29 mouse cellular contexts compared by ENCODE assay signal in the genomic region with DNA sequence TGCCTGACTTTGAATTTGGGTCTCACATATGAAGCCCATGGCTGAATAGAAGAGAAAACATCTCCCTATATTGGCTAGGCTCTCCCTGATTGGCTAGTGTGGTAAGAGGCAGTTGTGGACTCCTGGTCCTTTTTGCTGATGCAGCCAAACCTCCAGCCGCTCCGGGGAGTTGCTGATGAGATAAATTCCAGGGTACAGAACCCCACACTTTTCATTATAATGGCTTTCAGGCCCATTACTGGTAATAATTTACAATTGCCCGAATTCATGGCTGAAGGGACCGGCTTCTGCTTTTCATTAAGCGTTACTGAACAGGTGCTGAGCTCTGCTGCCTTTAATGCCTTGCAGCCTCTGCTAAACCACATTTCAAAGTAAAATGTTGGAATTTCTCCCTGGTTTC. TPM values are rescaled to one million over a fixed set of nuclear protein-coding genes. Genes with fewer than 3 reads are reported as not detected.
DNase-seq lines count a peak whose midpoint lies in the region; ATAC-seq and TF ChIP-seq lines count a peak whose summit lies in the region.
"Had no signal": no experiment of that assay in that cellular context is flagged by ENCODE, and none has a peak within 500 bp of the region (broad histone marks: within the 10 kb centered on the region; RNA-seq: fewer than 3 reads in every experiment).

No protein-coding gene starts in this region.

- no peak overlapping the region for H3K9ac ChIP-seq in midbrain, embryonic 11.5 days (ENCODE audit: low read length)
- H3K9ac ChIP-seq in embryonic facial prominence, embryonic 13.5 days, result no peak overlapping the region
- H3K9ac ChIP-seq in limb, embryonic 12.5 days (replicated peaks), result no peak overlapping the region
- H3K9ac ChIP-seq: embryonic facial prominence, embryonic 15.5 days; heart, embryonic 13.5 days; liver, postnatal 0 days had no signal

- no peaks in the 10 kb centered on the region for H3K27me3 ChIP-seq in midbrain, embryonic 11.5 days (ENCODE audit: control insufficient read depth, insufficient read depth, low read length)
- H3K27me3 ChIP-seq in midbrain, embryonic 10.5 days (ENCODE audit: low read depth, poor library complexity, severe bottlenecking), result no peaks in the 10 kb centered on the region
- H3K27me3 ChIP-seq in embryonic facial prominence, embryonic 13.5 days, result no peaks in the 10 kb centered on the region
- H3K27me3 ChIP-seq in limb, embryonic 12.5 days, result no peaks in the 10 kb centered on the region
- H3K27me3 ChIP-seq: embryonic facial prominence, embryonic 15.5 days; heart, embryonic 13.5 days had no signal

- peak; percentile 60 for DNase-seq in midbrain, embryonic 11.5 days (ENCODE audit: low spot score, missing footprints)
- DNase-seq in midbrain, embryonic 10.5 days (ENCODE audit: low spot score), result no peak
- DNase-seq in layer of hippocampus, adult 9-10 months (ENCODE audit: low spot score), result no peak
- DNase-seq in layer of hippocampus, adult 2 months (ENCODE audit: low spot score in 2 of 2), result no peak
- no peak for DNase-seq in B cell, adult 2 months
- DNase-seq: adrenal gland, postnatal 36 days; cerebellum, adult 11-12 months; cerebellum, postnatal 14 days; gastrocnemius, adult 2 months; heart, postnatal 36 days; kidney, postnatal 25 days; layer of hippocampus, adult 9-11 months; liver; liver, postnatal 0 days; lung, postnatal 14 days had no signal

- WGBS in midbrain, embryonic 11.5 days, result 82% methylated on average over 5 of the region's 5 CpGs
- 83% methylated on average over 5 of the region's 5 CpGs for WGBS in midbrain, embryonic 10.5 days
- 17% methylated on average over 5 of the region's 5 CpGs for WGBS in embryonic facial prominence, embryonic 13.5 days
- 5% methylated on average over 5 of the region's 5 CpGs for WGBS in limb, embryonic 12.5 days

- H3K36me3 ChIP-seq in midbrain, embryonic 11.5 days (ENCODE audit: control insufficient read depth, insufficient read depth, low read length), result no peaks in the 10 kb centered on the region
- no peaks in the 10 kb centered on the region for H3K36me3 ChIP-seq in midbrain, embryonic 10.5 days
- no peaks in the 10 kb centered on the region for H3K36me3 ChIP-seq in embryonic facial prominence, embryonic 13.5 days
- H3K36me3 ChIP-seq in limb, embryonic 12.5 days, result no peaks in the 10 kb centered on the region
- H3K36me3 ChIP-seq: embryonic facial prominence, embryonic 15.5 days; forebrain, embryonic 10.5 days; G1E; heart, embryonic 13.5 days had no signal

- no peak overlapping the region for H3K4me2 ChIP-seq in midbrain, embryonic 11.5 days
- H3K4me2 ChIP-seq in embryonic facial prominence, embryonic 13.5 days, result 0 out of 2 replicates have a peak overlapping the region, but pooled peaks have one; percentile 12
- peak overlapping the region; percentile 17; the same call in 1 of the 2 replicates for H3K4me2 ChIP-seq in limb, embryonic 12.5 days
- H3K4me2 ChIP-seq: embryonic facial prominence, embryonic 15.5 days; heart, embryonic 13.5 days had no signal

- no peak for ATAC-seq in midbrain, embryonic 11.5 days (ENCODE audit: low FRiP score)
- no peak for ATAC-seq in embryonic facial prominence, embryonic 13.5 days (ENCODE audit: insufficient number of reproducible peaks, insufficient read depth, low FRiP score, low TSS enrichment, low read depth)
- peak; percentile 86 for ATAC-seq in limb, embryonic 12.5 days (ENCODE audit: insufficient number of reproducible peaks, insufficient read depth, low FRiP score, low TSS enrichment, low read depth)
- ATAC-seq: hindbrain, embryonic 16.5 days; intestine, postnatal 0 days; liver, postnatal 0 days; midbrain, embryonic 16.5 days had no signal

- no peaks in the 10 kb centered on the region for H3K9me3 ChIP-seq in midbrain, embryonic 11.5 days (ENCODE audit: control insufficient read depth, low read length)
- H3K9me3 ChIP-seq in midbrain, embryonic 10.5 days (replicated peaks), result no peaks in the 10 kb centered on the region
- no peaks in the 10 kb centered on the region for H3K9me3 ChIP-seq in embryonic facial prominence, embryonic 13.5 days
- H3K9me3 ChIP-seq in limb, embryonic 12.5 days, result no peaks in the 10 kb centered on the region
- H3K9me3 ChIP-seq: embryonic facial prominence, embryonic 15.5 days; forebrain, embryonic 10.5 days; G1E had no signal

- no peak for TF ChIP-seq CTCF in layer of hippocampus, adult 2 months (conservative IDR thresholded peaks at IDR 0.05)

- no peaks in the 10 kb centered on the region for H3K4me1 ChIP-seq in midbrain, embryonic 11.5 days (ENCODE audit: control insufficient read depth, insufficient read depth, low read length)
- H3K4me1 ChIP-seq in midbrain, embryonic 10.5 days, result no peaks in the 10 kb centered on the region
- peaks cover 16% of the 10 kb centered on the region; the same call in 1 of the 2 replicates for H3K4me1 ChIP-seq in embryonic facial prominence, embryonic 13.5 days
- peaks cover 20% of the 10 kb centered on the region for H3K4me1 ChIP-seq in limb, embryonic 12.5 days (replicated peaks)
- H3K4me1 ChIP-seq: embryonic facial prominence, embryonic 15.5 days; forebrain, embryonic 10.5 days; heart, embryonic 13.5 days had no signal

- H3K27ac ChIP-seq in midbrain, embryonic 11.5 days (ENCODE audit: low read depth, low read length), result no peak overlapping the region
- no peak overlapping the region for H3K27ac ChIP-seq in midbrain, embryonic 10.5 days (replicated peaks)
- H3K27ac ChIP-seq in embryonic facial prominence, embryonic 13.5 days, result no peak overlapping the region
- peak overlapping the region; percentile 79 for H3K27ac ChIP-seq in limb, embryonic 12.5 days
- no peak overlapping the region for H3K27ac ChIP-seq in layer of hippocampus, adult 2 months
- H3K27ac ChIP-seq: embryonic facial prominence, embryonic 15.5 days; forebrain, embryonic 10.5 days; gastrocnemius, adult 2 months; heart, embryonic 13.5 days; stomach, postnatal 0 days had no signal

- no peak overlapping the region for H3K4me3 ChIP-seq in midbrain, embryonic 11.5 days (ENCODE audit: low read depth, low read length)
- H3K4me3 ChIP-seq in midbrain, embryonic 10.5 days, result no peak overlapping the region
- no peak overlapping the region for H3K4me3 ChIP-seq in embryonic facial prominence, embryonic 13.5 days
- no peak overlapping the region for H3K4me3 ChIP-seq in limb, embryonic 12.5 days (replicated peaks)
- no peak overlapping the region for H3K4me3 ChIP-seq in layer of hippocampus, adult 2 months
- H3K4me3 ChIP-seq: embryonic facial prominence, embryonic 15.5 days; forebrain, embryonic 10.5 days; gastrocnemius, adult 2 months; heart, embryonic 13.5 days had no signal

RNA-seq across cellular contexts. Expression of gene Apela, which starts 16.8 kb away (rescaled TPM):
- 1.3 and 2.3 TPM in 2 replicates for polyA plus RNA-seq in midbrain, embryonic 11.5 days (2014; fragmentation: Nextera tagmentation; extraction: Ambion mirVana)
- 1.5 and 1.6 TPM in 2 replicates for polyA plus RNA-seq in midbrain, embryonic 10.5 days (2016; fragmentation: Nextera tagmentation; extraction: Ambion mirVana)
- 6.8 and 9.5 TPM in 2 replicates for polyA plus RNA-seq in embryonic facial prominence, embryonic 13.5 days (2015; fragmentation: Nextera tagmentation; extraction: Ambion mirVana)
- polyA plus RNA-seq in limb, embryonic 12.5 days (2016; fragmentation: Nextera tagmentation; extraction: Ambion mirVana), result 10.6 and 11.2 TPM in 2 replicates
- total RNA-seq in layer of hippocampus, adult 2 months (2021), result under 1 TPM in 1 of 2 experiments, not detected in 1; 0.91 TPM
- total RNA-seq: adrenal gland, postnatal 36 days; G1E; gastrocnemius, adult 2 months; granulocyte monocyte progenitor cell, adult 5-6 weeks; heart, postnatal 36 days; megakaryocyte, adult 5-6 weeks had no signal
- polyA plus RNA-seq: G1E; thymus, postnatal 0 days had no signal

RNA-seq across cellular contexts. Expression of gene Gm10663, which starts 20.9 kb away (rescaled TPM):
- not detected in 2 replicates for polyA plus RNA-seq in midbrain, embryonic 11.5 days (2014; fragmentation: Nextera tagmentation; extraction: Ambion mirVana)
- polyA plus RNA-seq in midbrain, embryonic 10.5 days (2016; fragmentation: Nextera tagmentation; extraction: Ambion mirVana), result not detected in 2 replicates
- not detected in 2 replicates for polyA plus RNA-seq in embryonic facial prominence, embryonic 13.5 days (2015; fragmentation: Nextera tagmentation; extraction: Ambion mirVana)
- polyA plus RNA-seq in limb, embryonic 12.5 days (2016; fragmentation: Nextera tagmentation; extraction: Ambion mirVana), result not detected in 2 replicates
- total RNA-seq in layer of hippocampus, adult 2 months (2021), result not detected
- total RNA-seq: adrenal gland, postnatal 36 days; G1E; gastrocnemius, adult 2 months; granulocyte monocyte progenitor cell, adult 5-6 weeks; heart, postnatal 36 days; megakaryocyte, adult 5-6 weeks had no signal
- polyA plus RNA-seq: embryonic facial prominence, embryonic 15.5 days; forebrain, embryonic 10.5 days; G1E; heart, embryonic 13.5 days; hindbrain, embryonic 16.5 days; intestine, postnatal 0 days; liver, postnatal 0 days; midbrain, embryonic 16.5 days; stomach, postnatal 0 days; thymus, postnatal 0 days; urinary bladder, adult 2 months had no signal

RNA-seq across cellular contexts. Expression of gene Trim60, which starts 35.6 kb away (rescaled TPM):
- polyA plus RNA-seq in midbrain, embryonic 11.5 days (2014; fragmentation: Nextera tagmentation; extraction: Ambion mirVana), result not detected in 2 replicates
- not detected in 2 replicates for polyA plus RNA-seq in midbrain, embryonic 10.5 days (2016; fragmentation: Nextera tagmentation; extraction: Ambion mirVana)
- not detected in 2 replicates for polyA plus RNA-seq in embryonic facial prominence, embryonic 13.5 days (2015; fragmentation: Nextera tagmentation; extraction: Ambion mirVana)
- 0.15 TPM in 1 of 2 replicates, not detected in the other for polyA plus RNA-seq in limb, embryonic 12.5 days (2016; fragmentation: Nextera tagmentation; extraction: Ambion mirVana)
- total RNA-seq in layer of hippocampus, adult 2 months (2021), result not detected
- total RNA-seq: adrenal gland, postnatal 36 days; gastrocnemius, adult 2 months; granulocyte monocyte progenitor cell, adult 5-6 weeks; heart, postnatal 36 days; megakaryocyte, adult 5-6 weeks had no signal
- polyA plus RNA-seq: embryonic facial prominence, embryonic 15.5 days; forebrain, embryonic 10.5 days; G1E; heart, embryonic 13.5 days; hindbrain, embryonic 16.5 days; intestine, postnatal 0 days; liver, postnatal 0 days; midbrain, embryonic 16.5 days; stomach, postnatal 0 days; thymus, postnatal 0 days; urinary bladder, adult 2 months had no signal

RNA-seq across cellular contexts. Expression of gene Trim61, which starts 35.6 kb away (rescaled TPM):
- not detected in 2 replicates for polyA plus RNA-seq in midbrain, embryonic 11.5 days (2014; fragmentation: Nextera tagmentation; extraction: Ambion mirVana)
- 0.07 TPM in 1 of 2 replicates, not detected in the other for polyA plus RNA-seq in midbrain, embryonic 10.5 days (2016; fragmentation: Nextera tagmentation; extraction: Ambion mirVana)
- polyA plus RNA-seq in embryonic facial prominence, embryonic 13.5 days (2015; fragmentation: Nextera tagmentation; extraction: Ambion mirVana), result 0.14 TPM in 1 of 2 replicates, not detected in the other
- 0.20 TPM in 1 of 2 replicates, not detected in the other for polyA plus RNA-seq in limb, embryonic 12.5 days (2016; fragmentation: Nextera tagmentation; extraction: Ambion mirVana)
- total RNA-seq in layer of hippocampus, adult 2 months (2021), result not detected
- total RNA-seq: adrenal gland, postnatal 36 days; gastrocnemius, adult 2 months; granulocyte monocyte progenitor cell, adult 5-6 weeks; heart, postnatal 36 days; megakaryocyte, adult 5-6 weeks had no signal
- polyA plus RNA-seq: G1E; hindbrain, embryonic 16.5 days; liver, postnatal 0 days; midbrain, embryonic 16.5 days; stomach, postnatal 0 days; thymus, postnatal 0 days; urinary bladder, adult 2 months had no signal
